ENCODE assay signal across 8 mouse cellular contexts in the genomic region with DNA sequence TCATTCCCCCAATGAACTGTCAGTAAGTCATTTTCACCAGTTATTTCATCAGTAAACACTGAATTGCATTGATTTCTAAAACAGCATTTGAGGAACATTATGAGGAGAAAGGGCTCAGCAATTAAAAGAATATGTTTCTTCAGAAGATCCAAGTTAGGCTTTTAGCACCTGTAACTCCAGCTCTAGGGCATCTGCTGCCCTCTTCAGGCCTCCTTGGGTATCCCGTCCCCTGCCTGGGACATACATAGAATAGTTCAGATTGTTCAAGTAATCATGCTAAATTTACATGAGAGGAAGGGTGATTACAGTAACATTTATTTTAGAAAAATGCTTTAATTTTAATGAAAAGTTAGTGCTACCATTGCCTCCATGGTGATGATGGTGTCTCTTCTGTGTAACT. TPM values are rescaled to one million over a fixed set of nuclear protein-coding genes. Genes with fewer than 3 reads are reported as not detected.
A peak's percentile ranks its signal among the peaks of the same experiment; 100 is the strongest.
DNase-seq lines count a peak whose midpoint lies in the region; ATAC-seq lines count a peak whose summit lies in the region.

No protein-coding gene starts in this region.

- ATAC-seq in kidney, embryonic 16.5 days (ENCODE audit: low FRiP score, low TSS enrichment), result no peak

- H3K27ac ChIP-seq in kidney, embryonic 16.5 days (ENCODE audit: low read length), result no peak overlapping the region

- 0 out of 2 replicates have a peak, but pooled peaks cover under 1% of the 10 kb centered on the region for H3K36me3 ChIP-seq in kidney, embryonic 16.5 days (ENCODE audit: insufficient read depth, low read length)

- no peak overlapping the region for H3K4me3 ChIP-seq in kidney, embryonic 16.5 days (ENCODE audit: low read length)

- no peak overlapping the region for H3K9ac ChIP-seq in kidney, embryonic 16.5 days (replicated peaks; ENCODE audit: low read length)

- H3K27me3 ChIP-seq in kidney, embryonic 16.5 days (ENCODE audit: insufficient read depth, low read length), result no peaks in the 10 kb centered on the region

- H3K9me3 ChIP-seq in kidney, embryonic 16.5 days (ENCODE audit: low read length), result no peaks in the 10 kb centered on the region

- H3K4me2 ChIP-seq in kidney, embryonic 16.5 days (replicated peaks; ENCODE audit: low read depth, low read length), result no peak overlapping the region

- no peaks in the 10 kb centered on the region for H3K4me1 ChIP-seq in kidney, embryonic 16.5 days (ENCODE audit: insufficient read depth, low read length)

- peak; percentile 59 for DNase-seq in kidney, adult 18-20 months
- peak; percentile 71 for DNase-seq in ES-CJ7 (ENCODE audit: low read depth, low spot score)
- DNase-seq in c-Kit-negative CD71-positive TER-119-positive erythroid progenitor cells, embryonic 14.5 days (ENCODE audit: low read depth, low spot score), result peak; percentile 39
- DNase-seq in heart, postnatal 4 days, result peak; percentile 71
- peak; percentile 59 for DNase-seq in lung, postnatal 10 days
- DNase-seq in thymus, postnatal 0 days (ENCODE audit: low spot score), result peak; percentile 70
- DNase-seq in layer of hippocampus, adult 18-20 months (ENCODE audit: low spot score in 2 of 2), result no peak

- WGBS in kidney, embryonic 16.5 days, result 79% methylated on average over 1 of the region's 1 CpGs

RNA-seq across cellular contexts. Expression of gene Psme4, which starts 28.0 kb away (rescaled TPM):
- 13.2 and 14.6 TPM in 2 replicates for polyA plus RNA-seq in kidney, embryonic 16.5 days (2015; fragmentation: Nextera tagmentation; extraction: Ambion mirVana)
- 10 to 100 TPM; 67.1 to 70.4 TPM for total RNA-seq in heart, postnatal 4 days (2021)
- polyA plus RNA-seq in thymus, postnatal 0 days (2015; fragmentation: Nextera tagmentation; extraction: Ambion mirVana), result 16.3 and 20.8 TPM in 2 replicates
- 10 to 100 TPM; 32.1 to 33.9 TPM for total RNA-seq in layer of hippocampus, adult 18-20 months (2021)

Comparison
In these comparisons a context has a peak if more than half of its experiments do, and no peak if none do; other contexts are left out.
1. DNase-seq: peak in kidney, adult 18-20 months (single experiment), ES-CJ7 (single experiment), c-Kit-negative CD71-positive TER-119-positive erythroid progenitor cells, embryonic 14.5 days (single experiment), heart, postnatal 4 days (single experiment), lung, postnatal 10 days (single experiment) and thymus, postnatal 0 days (single experiment); none in layer of hippocampus, adult 18-20 months (0 of 2).